Mouse (Mus musculus): ENCODE data around the gene Zfand2b. TPM values are rescaled to one million over a fixed set of nuclear protein-coding genes. Genes with fewer than 3 reads are reported as not detected.

The Zfand2b gene
- polyA plus RNA-seq, 1 experiment from 2014 or later, result 47.2 TPM

GRCm38 (mm10) chr1:75210136-75211087 lies 42.0 kb downstream of the Zfand2b start, which contains the start of the genes Glb1l and Stk16:
TSS of gene Glb1l (minus strand) at chr1:75210813.
TSS of gene Stk16 (plus strand) at chr1:75210838.
- 0 out of 2 replicates have a peak, but pooled peaks cover 4% of the 10 kb centered on the region for H3K27me3 ChIP-seq (replicated peaks; ENCODE audit: control insufficient read depth, insufficient read depth, low read length)
- H3K27ac ChIP-seq (ENCODE audit: low read length), result no peak within 1 kb of the TSS; the same call in 1 of the 2 replicates
- 5% methylated on average over 42 of the region's 42 CpGs for WGBS
- H3K4me3 ChIP-seq (replicated peaks; ENCODE audit: low read length), result peak within 1 kb of the TSS; percentile 96
- no peaks in the 10 kb centered on the region for H3K9me3 ChIP-seq (ENCODE audit: control insufficient read depth, low read length)
- ATAC-seq, result peak; percentile 96
- H3K36me3 ChIP-seq (ENCODE audit: control insufficient read depth, insufficient read depth), result peaks cover 7% of the 10 kb centered on the region
- H3K9ac ChIP-seq (replicated peaks; ENCODE audit: low read depth, low read length), result peak within 1 kb of the TSS; percentile 92
- peak within 1 kb of the TSS; percentile 73 for H3K4me2 ChIP-seq (ENCODE audit: low read length)
- peaks cover 31% of the 10 kb centered on the region for H3K4me1 ChIP-seq (replicated peaks; ENCODE audit: control insufficient read depth, insufficient read depth, low read length)

- peaks cover 31% of the 10 kb centered on the region for H3K4me1 ChIP-seq (replicated peaks; ENCODE audit: control insufficient read depth, insufficient read depth, low read length)
- peak; percentile 16 for ATAC-seq
- whole genome bisulfite sequencing, result 13% methylated on average over 17 of the region's 17 CpGs
Measured at GRCm38 (mm10) chr1:75211141-75211708, 42.8 kb downstream of the Zfand2b start.

GRCm38 (mm10) chr1:75212542-75212941 lies 44.1 kb downstream of the Zfand2b start:
- H3K27me3 ChIP-seq (replicated peaks; ENCODE audit: control insufficient read depth, insufficient read depth, low read length), result 0 out of 2 replicates have a peak, but pooled peaks cover 4% of the 10 kb centered on the region
- H3K9ac ChIP-seq (replicated peaks; ENCODE audit: low read depth, low read length), result no peak overlapping the region
- WGBS, result 89% methylated on average over 4 of the region's 4 CpGs
- H3K36me3 ChIP-seq (ENCODE audit: control insufficient read depth, insufficient read depth), result peaks cover 7% of the 10 kb centered on the region
- peaks cover 31% of the 10 kb centered on the region for H3K4me1 ChIP-seq (replicated peaks; ENCODE audit: control insufficient read depth, insufficient read depth, low read length)
- H3K4me3 ChIP-seq (replicated peaks; ENCODE audit: low read length), result no peak overlapping the region
- no peak for ATAC-seq
- H3K9me3 ChIP-seq (ENCODE audit: control insufficient read depth, low read length), result no peaks in the 10 kb centered on the region
- no peak overlapping the region for H3K4me2 ChIP-seq (ENCODE audit: low read length)
- H3K27ac ChIP-seq (ENCODE audit: low read length), result no peak overlapping the region

More at GRCm38 (mm10) chr1:75211141-75211708, 42.8 kb downstream of the Zfand2b start:
- peak overlapping the region; percentile 96 for H3K4me3 ChIP-seq (replicated peaks; ENCODE audit: low read length)
- no peaks in the 10 kb centered on the region for H3K9me3 ChIP-seq (ENCODE audit: control insufficient read depth, low read length)
- H3K27me3 ChIP-seq (replicated peaks; ENCODE audit: control insufficient read depth, insufficient read depth, low read length), result 0 out of 2 replicates have a peak, but pooled peaks cover 4% of the 10 kb centered on the region
- peak overlapping the region; percentile 92 for H3K9ac ChIP-seq (replicated peaks; ENCODE audit: low read depth, low read length)
- H3K4me2 ChIP-seq (ENCODE audit: low read length), result peak overlapping the region; percentile 73
- no peak overlapping the region for H3K27ac ChIP-seq (ENCODE audit: low read length)
- peaks cover 7% of the 10 kb centered on the region for H3K36me3 ChIP-seq (ENCODE audit: control insufficient read depth, insufficient read depth)

DNA sequence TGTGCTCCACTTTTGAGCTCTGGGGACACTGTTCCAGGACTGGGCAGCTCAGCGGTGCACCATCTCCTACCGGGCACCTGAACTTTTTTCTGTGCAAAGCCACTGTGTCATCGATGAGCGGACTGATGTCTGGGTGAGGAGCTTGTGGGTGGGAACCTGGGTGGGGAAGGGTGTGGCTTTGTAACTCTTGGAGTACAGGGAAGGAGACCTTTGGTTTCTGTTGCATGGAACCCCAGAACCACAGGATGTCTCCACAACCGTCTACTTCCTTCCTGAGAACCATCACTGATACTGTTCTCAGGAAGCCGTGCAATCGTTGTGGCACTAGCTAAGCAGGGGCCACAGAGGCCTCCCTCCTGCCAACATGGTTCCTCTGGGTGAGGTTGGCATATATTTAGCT lies 44.6 kb downstream of the Zfand2b start:
- H3K9ac ChIP-seq (replicated peaks; ENCODE audit: low read depth, low read length), result no peak overlapping the region
- H3K27me3 ChIP-seq (replicated peaks; ENCODE audit: control insufficient read depth, insufficient read depth, low read length), result 0 out of 2 replicates have a peak, but pooled peaks cover 4% of the 10 kb centered on the region
- 94% methylated on average over 7 of the region's 7 CpGs for WGBS
- no peaks in the 10 kb centered on the region for H3K9me3 ChIP-seq (ENCODE audit: control insufficient read depth, low read length)
- peaks cover 34% of the 10 kb centered on the region for H3K4me1 ChIP-seq (replicated peaks; ENCODE audit: control insufficient read depth, insufficient read depth, low read length)
- no peak overlapping the region for H3K4me2 ChIP-seq (ENCODE audit: low read length)
- no peak overlapping the region for H3K27ac ChIP-seq (ENCODE audit: low read length)
- H3K4me3 ChIP-seq (replicated peaks; ENCODE audit: low read length), result no peak overlapping the region
- ATAC-seq, result no peak
- peaks cover 7% of the 10 kb centered on the region for H3K36me3 ChIP-seq (ENCODE audit: control insufficient read depth, insufficient read depth)

GRCm38 (mm10) chr1:75214442-75214841 lies 46.0 kb downstream of the Zfand2b start:
- Histone ChIP-seq H3K4me3 (replicated peaks; ENCODE audit: low read length) (no peak overlapping the region), H3K4me2 (ENCODE audit: low read length) (no peak overlapping the region), H3K9me3 (ENCODE audit: control insufficient read depth, low read length) (no peaks in the 10 kb centered on the region), H3K36me3 (ENCODE audit: control insufficient read depth, insufficient read depth) (peaks cover 7% of the 10 kb centered on the region), H3K27me3 (replicated peaks; ENCODE audit: control insufficient read depth, insufficient read depth, low read length) (peaks cover 11% of the 10 kb centered on the region), H3K27ac (ENCODE audit: low read length) (no peak overlapping the region), H3K4me1 (replicated peaks; ENCODE audit: control insufficient read depth, insufficient read depth, low read length) (peaks cover 37% of the 10 kb centered on the region), H3K9ac (replicated peaks; ENCODE audit: low read depth, low read length) (no peak overlapping the region)
- no peak for ATAC-seq
- WGBS, result 79% methylated on average over 2 of the region's 2 CpGs

DNA sequence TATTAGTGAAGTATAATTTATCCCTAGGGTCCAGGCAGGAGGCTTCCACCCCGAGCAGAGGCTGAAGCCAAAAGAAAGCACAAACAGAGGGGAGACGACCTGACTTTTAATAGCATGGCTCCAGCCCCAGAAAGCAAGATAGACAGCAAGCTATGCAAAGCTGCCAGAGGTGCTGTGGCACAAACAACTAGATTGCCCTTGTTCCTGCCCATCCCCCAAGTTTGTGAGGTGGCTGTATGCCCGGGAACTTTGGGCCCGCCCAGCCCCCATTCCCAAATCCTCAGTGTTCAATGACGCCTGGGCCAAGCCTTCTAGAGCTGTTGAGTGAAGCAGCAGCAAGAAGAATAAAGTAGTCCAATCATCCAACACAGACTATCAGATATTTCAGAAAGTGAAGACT lies 46.4 kb downstream of the Zfand2b start:
- peaks cover 36% of the 10 kb centered on the region for H3K4me1 ChIP-seq (replicated peaks; ENCODE audit: control insufficient read depth, insufficient read depth, low read length)
- peaks cover 13% of the 10 kb centered on the region for H3K27me3 ChIP-seq (replicated peaks; ENCODE audit: control insufficient read depth, insufficient read depth, low read length)
- WGBS, result 71% methylated on average over 5 of the region's 5 CpGs
- no peak overlapping the region for H3K4me3 ChIP-seq (replicated peaks; ENCODE audit: low read length)
- H3K9ac ChIP-seq (replicated peaks; ENCODE audit: low read depth, low read length), result no peak overlapping the region
- H3K9me3 ChIP-seq (ENCODE audit: control insufficient read depth, low read length), result no peaks in the 10 kb centered on the region
- no peak for ATAC-seq
- peaks cover 7% of the 10 kb centered on the region for H3K36me3 ChIP-seq (ENCODE audit: control insufficient read depth, insufficient read depth)
- no peak overlapping the region for H3K27ac ChIP-seq (ENCODE audit: low read length)
- no peak overlapping the region for H3K4me2 ChIP-seq (ENCODE audit: low read length)

- 90% methylated on average over 9 of the region's 9 CpGs for WGBS
- no peaks in the 10 kb centered on the region for H3K9me3 ChIP-seq (ENCODE audit: control insufficient read depth, low read length)
- no peak overlapping the region for H3K27ac ChIP-seq (ENCODE audit: low read length)
- peaks cover 7% of the 10 kb centered on the region for H3K36me3 ChIP-seq (ENCODE audit: control insufficient read depth, insufficient read depth)
- no peak overlapping the region for H3K4me2 ChIP-seq (ENCODE audit: low read length)
- peaks cover 21% of the 10 kb centered on the region for H3K27me3 ChIP-seq (replicated peaks; ENCODE audit: control insufficient read depth, insufficient read depth, low read length)
- ATAC-seq, result no peak
- H3K4me1 ChIP-seq (replicated peaks; ENCODE audit: control insufficient read depth, insufficient read depth, low read length), result peaks cover 31% of the 10 kb centered on the region
- H3K4me3 ChIP-seq (replicated peaks; ENCODE audit: low read length), result no peak overlapping the region
- H3K9ac ChIP-seq (replicated peaks; ENCODE audit: low read depth, low read length), result no peak overlapping the region
Measured at GRCm38 (mm10) chr1:75215785-75216184, 47.3 kb downstream of the Zfand2b start.

DNA sequence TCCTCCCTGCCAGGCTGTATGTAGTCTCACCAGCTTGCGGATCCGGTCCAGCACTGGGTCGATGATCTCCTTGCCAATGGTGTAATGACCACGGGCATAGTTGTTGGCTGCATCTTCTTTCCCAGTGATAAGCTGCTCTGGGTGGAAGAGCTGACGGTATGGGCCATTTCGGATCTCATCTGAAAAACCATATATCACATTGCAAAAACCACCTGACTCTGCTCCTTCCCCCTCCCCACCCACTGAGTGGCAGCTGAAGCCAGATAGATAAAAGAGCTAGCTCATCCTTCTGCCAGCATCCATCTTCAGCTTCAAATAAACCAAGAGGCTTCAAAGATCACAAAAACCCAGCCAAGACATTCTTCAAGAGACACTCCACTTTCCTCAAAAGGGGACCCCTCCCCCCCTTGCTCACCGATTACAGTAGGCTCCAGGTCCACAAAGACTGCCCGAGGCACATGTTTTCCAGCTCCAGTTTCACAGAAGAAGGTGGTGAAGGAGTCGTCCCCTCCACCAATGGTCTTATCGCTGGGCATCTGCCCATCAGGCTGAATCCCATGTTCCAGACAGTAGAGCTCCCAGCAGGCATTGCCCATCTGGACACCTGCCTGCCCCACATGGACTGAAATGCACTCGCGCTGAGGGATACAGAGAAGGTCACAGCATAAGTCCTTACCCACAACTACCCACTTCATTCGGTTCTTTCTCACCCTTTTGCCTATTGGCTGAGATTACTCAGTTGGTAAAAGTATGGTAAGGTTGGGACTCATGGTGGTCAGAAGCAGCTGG lies 48.5 kb downstream of the Zfand2b start:
- H3K27me3 ChIP-seq (replicated peaks; ENCODE audit: control insufficient read depth, insufficient read depth, low read length), result peaks cover 30% of the 10 kb centered on the region
- no peak overlapping the region for H3K27ac ChIP-seq (ENCODE audit: low read length)
- H3K9ac ChIP-seq (replicated peaks; ENCODE audit: low read depth, low read length), result no peak overlapping the region
- peaks cover 7% of the 10 kb centered on the region for H3K36me3 ChIP-seq (ENCODE audit: control insufficient read depth, insufficient read depth)
- no peak for ATAC-seq
- H3K4me2 ChIP-seq (ENCODE audit: low read length), result no peak overlapping the region
- H3K4me1 ChIP-seq (replicated peaks; ENCODE audit: control insufficient read depth, insufficient read depth, low read length), result peaks cover 22% of the 10 kb centered on the region
- no peaks in the 10 kb centered on the region for H3K9me3 ChIP-seq (ENCODE audit: control insufficient read depth, low read length)
- WGBS, result 75% methylated on average over 13 of the region's 13 CpGs
- no peak overlapping the region for H3K4me3 ChIP-seq (replicated peaks; ENCODE audit: low read length)
